Mouse (Mus musculus) kidney, postnatal 36 days (tissue): Measurements from ENCODE around the gene Angptl1.

Source experiments
- DNase-seq, 2 experiments: peaks; one replicate each; pipeline ENCODE4 v3.0.0; 2021 to 2022; ENCODE audit warnings: mixed read lengths in 2 of 2

Gene Angptl1

DNA sequence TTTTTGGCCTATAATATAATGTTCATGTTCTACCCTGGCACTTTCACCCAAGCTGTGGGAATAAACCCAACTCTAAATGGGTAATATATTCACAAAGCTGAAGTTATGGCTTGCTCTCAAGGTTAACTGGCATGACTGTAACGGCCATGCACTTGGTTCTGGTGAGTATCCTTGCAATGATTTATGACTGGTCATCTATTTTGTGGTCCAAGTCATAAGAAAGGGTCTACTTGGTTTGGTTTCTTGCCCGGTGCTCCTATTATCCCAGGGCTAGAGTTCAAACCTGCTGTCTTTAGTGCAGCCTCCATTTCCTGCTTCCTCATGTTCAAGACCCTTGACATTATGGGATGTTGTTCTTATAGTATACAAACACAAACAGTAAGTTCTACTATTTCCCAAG, 46.4 kb downstream of the Angptl1 start:
- DNase-seq = no peak

GRCm38 (mm10) chr1:156885879-156886278, 47.5 kb downstream of the Angptl1 start:
- no peak for DNase-seq

DNA sequence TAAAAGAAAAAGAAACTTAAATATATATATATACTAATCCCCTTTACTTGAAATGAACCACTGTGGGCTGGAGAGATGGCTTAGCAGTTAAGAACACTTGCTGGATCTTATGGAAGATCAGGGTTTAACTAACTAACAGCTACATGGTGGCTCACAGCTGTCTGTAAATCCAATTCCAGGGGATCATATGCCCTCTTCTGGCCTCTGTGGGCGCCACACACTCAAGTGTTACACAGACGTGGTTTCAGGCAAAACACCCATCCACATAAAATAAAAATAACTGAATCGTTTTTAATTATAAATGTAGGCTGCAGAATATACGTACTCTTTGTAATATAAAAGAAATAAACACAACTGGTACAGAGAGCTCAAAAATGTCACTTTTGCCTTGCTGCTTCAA, 50.5 kb downstream of the Angptl1 start:
- DNase-seq = peak in 1 of 2 experiments; percentile 28

DNA sequence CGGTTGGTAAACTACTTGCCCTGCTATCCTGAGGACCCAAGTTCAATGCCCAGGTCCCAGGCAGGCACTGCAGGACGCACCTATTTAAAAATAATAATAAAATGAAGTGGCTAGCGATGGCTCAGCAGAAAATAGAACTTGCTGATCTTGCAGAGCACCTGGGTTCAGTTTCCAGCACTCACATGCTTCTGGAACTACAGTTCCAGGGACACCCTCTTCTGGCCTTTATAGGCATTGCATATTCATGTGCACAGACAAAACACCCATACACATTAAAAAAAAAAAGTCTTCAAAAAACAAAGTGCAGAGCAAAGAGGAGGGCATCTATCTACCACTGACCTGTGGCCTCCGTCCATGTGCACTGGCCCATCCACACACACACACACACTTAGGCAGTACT, 53.2 kb downstream of the Angptl1 start:
- peak; percentile 6 to 7 for DNase-seq

DNA sequence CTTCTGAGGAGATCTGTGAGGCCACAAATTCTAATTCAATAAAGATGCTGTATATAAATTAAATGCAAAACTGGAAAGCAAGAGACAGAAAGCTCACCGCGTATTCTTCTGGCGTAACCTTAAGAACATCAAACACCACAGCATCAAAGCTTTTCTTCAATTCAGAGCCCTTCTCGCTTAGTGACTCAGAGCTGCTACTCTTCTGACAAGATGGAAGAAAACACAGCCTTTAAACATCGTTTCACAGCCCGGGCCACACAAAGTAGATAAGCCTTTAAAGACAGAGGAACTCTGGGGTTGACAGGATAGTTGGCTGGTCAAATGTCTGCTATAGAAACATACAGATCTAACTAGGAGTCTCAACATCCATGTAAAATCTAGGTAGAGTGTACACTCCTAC, 63.3 kb downstream of the Angptl1 start:
- no peak for DNase-seq

- DNase-seq = no peak
Measured at GRCm38 (mm10) chr1:156903899-156904298, 65.5 kb downstream of the Angptl1 start.

GRCm38 (mm10) chr1:156905660-156906059, 67.3 kb downstream of the Angptl1 start:
- no peak for DNase-seq

DNA sequence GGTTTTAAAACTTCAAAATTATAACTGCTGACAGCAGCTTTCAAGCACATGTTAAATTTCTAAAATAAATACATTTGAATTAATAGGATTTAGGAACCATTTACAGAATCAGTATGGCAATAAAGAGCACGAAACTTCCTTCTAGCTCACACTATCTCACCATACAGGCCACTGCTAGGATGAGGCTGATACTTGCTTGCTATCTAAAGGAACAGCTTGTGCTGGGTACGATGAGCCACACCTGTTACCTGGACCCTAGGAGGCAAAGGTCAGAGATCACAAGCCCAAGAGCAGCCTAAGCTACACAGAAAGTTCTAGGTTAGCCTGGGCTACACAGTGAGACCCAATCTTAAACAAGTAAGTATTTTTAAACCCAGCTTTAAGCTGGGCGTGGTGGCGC, 70.9 kb downstream of the Angptl1 start:
- no peak for DNase-seq

DNA sequence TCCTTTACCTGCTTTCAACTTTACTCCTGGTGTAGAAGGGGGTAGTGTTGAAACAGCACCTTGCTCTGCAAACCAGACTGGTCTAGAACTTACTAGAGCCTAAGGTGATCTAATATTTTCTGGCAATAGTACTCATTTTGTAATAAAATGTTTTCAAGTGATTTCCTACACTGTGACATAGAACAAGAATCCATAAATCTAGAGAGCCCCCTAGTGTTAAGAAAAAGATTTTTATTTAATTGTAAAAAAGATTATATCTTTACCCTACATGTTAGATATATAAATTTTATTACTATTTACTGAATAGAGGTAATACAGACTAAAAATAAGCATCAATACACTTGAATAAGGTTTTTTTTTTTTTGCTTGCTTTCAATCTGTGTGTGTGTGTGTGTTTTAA, 71.5 kb downstream of the Angptl1 start:
- no peak for DNase-seq
